Mouse (Mus musculus) hindbrain, embryonic 14.5 days (tissue): ENCODE results near the gene Cep112. TPM values are rescaled to one million over a fixed set of nuclear protein-coding genes. Genes with fewer than 3 reads are reported as not detected.

Source experiments
- ATAC-seq: fragments of 200-750 bp; cut with Nextera tagmentation; 2 replicates; pipeline ENCODE4 v1.8.0; 2017; ENCODE audit warnings: moderate number of reproducible peaks, mild to moderate bottlenecking, moderate TSS enrichment, moderate library complexity; ENCODE audit not compliant: low FRiP score
- DNase-seq: peaks from one replicate; pipeline ENCODE4 v3.0.0-alpha.2; 2015; ENCODE audit warnings: low spot score
- H3K27ac ChIP-seq: fragments of 300-500 bp; sonication (generic); 2 replicates; pipeline ENCODE4 v1.5.1; 2014; ENCODE audit warnings: mild to moderate bottlenecking, moderate library complexity
- H3K27me3 ChIP-seq: fragments of 300-500 bp; sonication (generic); 2 replicates; pipeline ENCODE4 v1.6.1; 2014; ENCODE audit warnings: mild to moderate bottlenecking, low read length, mixed read lengths; ENCODE audit not compliant: control insufficient read depth, insufficient read depth
- H3K36me3 ChIP-seq: fragments of 300-500 bp; sonication (generic); replicated peaks from 2 replicates; pipeline ENCODE4 v1.6.1; 2014; ENCODE audit not compliant: control insufficient read depth, insufficient read depth
- H3K4me1 ChIP-seq: fragments of 300-500 bp; sonication (generic); replicated peaks from 2 replicates; pipeline ENCODE4 v1.6.1; 2014; ENCODE audit warnings: antibody characterized with exemption, low read length, mixed read lengths; ENCODE audit not compliant: control insufficient read depth, insufficient read depth
- H3K4me2 ChIP-seq: fragments of 300-500 bp; sonication (generic); replicated peaks from 2 replicates; pipeline ENCODE4 v1.6.1; 2014; ENCODE audit warnings: mild to moderate bottlenecking, moderate library complexity
- H3K4me3 ChIP-seq: fragments of 300-500 bp; sonication (generic); replicated peaks from 2 replicates; pipeline ENCODE4 v1.5.1; 2014; ENCODE audit warnings: mild to moderate bottlenecking, low read length
- H3K9ac ChIP-seq: fragments of 300-500 bp; sonication (generic); 2 replicates; pipeline ENCODE4 v1.6.1; 2014
- H3K9me3 ChIP-seq: fragments of 300-500 bp; sonication (generic); 2 replicates; pipeline ENCODE4 v1.6.1; 2016; ENCODE audit warnings: low read length; ENCODE audit not compliant: control insufficient read depth
- WGBS: fragments of 180-500 bp; shearing (Covaris S2); extraction: QIAGEN DNeasy Blood & Tissue Kit; methylation state at CpG from one replicate; pipeline ENCODE4 v1.1.7; 2014; 5-methylcytosine and 5-hydroxymethylcytosine counted together
- polyA plus RNA-seq: library from polyadenylated mRNA; unstranded; fragments of >200 nt; fragmentation: Nextera tagmentation; extraction: Ambion mirVana; gene quantifications from 2 replicates; pipeline ENCODE4 v1.2.1, GENCODE M21; 2014

Cep112 gene
- polyA plus RNA-seq, 1 experiment from 2014 or later = 9.6 TPM

- Histone ChIP-seq H3K36me3 (no peaks in the 10 kb centered on the region), H3K4me1 (no peaks in the 10 kb centered on the region; the same call in 1 of the 2 replicates), H3K27ac (no peak overlapping the region), H3K9ac (no peak overlapping the region), H3K9me3 (no peaks in the 10 kb centered on the region), H3K4me3 (no peak overlapping the region), H3K27me3 (no peaks in the 10 kb centered on the region), H3K4me2 (no peak overlapping the region)
- no peak for DNase-seq
- 64% methylated on average over 15 of the region's 15 CpGs for WGBS
- ATAC-seq = no peak
Measured at GRCm38 (mm10) chr11:108780271-108781250, 355.6 kb downstream of the Cep112 start.

DNA sequence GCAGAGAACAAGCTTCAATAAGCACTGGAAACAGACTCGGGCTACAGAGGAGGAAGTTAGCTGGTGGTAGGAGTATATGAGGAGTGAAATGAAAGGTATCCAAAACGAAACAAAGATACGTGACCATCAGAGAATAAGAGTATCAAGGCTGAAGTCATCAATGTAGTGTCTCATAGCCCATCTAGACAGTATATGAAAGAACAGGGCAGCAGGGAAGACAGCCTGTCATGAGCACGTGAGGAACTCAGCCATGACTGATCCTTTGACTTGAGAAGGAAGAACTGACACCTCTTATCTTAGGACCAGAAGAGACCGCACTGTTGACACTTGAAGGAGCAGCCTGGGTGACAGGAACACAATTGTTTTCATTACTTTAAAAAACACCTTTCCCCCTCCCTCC lies 373.4 kb downstream of the Cep112 start:
- no peaks in the 10 kb centered on the region for H3K27me3 ChIP-seq

DNA sequence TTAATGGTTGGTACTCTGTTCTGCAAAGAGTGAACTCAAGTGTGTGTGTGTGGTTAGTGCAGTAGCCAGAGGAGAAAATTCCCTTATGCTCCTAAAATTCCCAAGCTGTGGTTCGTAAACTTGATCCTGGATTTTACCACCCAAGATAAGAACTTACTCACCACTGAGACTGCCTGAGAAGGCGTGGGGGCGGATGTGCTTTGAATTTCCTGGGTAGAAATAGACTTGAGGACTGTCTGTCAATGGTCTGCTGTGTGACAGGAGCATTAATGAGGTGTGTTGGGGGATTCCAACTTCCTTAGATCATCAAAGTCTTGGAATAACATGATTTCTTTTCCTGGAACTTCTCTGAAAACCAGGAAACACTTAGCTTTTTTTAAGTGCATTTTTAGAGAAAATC lies 374.7 kb downstream of the Cep112 start:
- DNase-seq = no peak
- Histone ChIP-seq H3K27ac (no peak overlapping the region), H3K27me3 (no peaks in the 10 kb centered on the region)

More for the DNA sequence above, 373.4 kb downstream of the Cep112 start:
- no peak overlapping the region for H3K27ac ChIP-seq
- no peaks in the 10 kb centered on the region for H3K36me3 ChIP-seq
- no peaks in the 10 kb centered on the region for H3K9me3 ChIP-seq
- WGBS = 80% methylated on average over 5 of the region's 5 CpGs
- no peaks in the 10 kb centered on the region for H3K4me1 ChIP-seq
- no peak overlapping the region for H3K9ac ChIP-seq
- H3K4me2 ChIP-seq = no peak overlapping the region
- ATAC-seq (no peak), DNase-seq (no peak)
- no peak overlapping the region for H3K4me3 ChIP-seq

GRCm38 (mm10) chr11:108804030-108804429 lies 379.0 kb downstream of the Cep112 start:
- H3K4me1 ChIP-seq = no peaks in the 10 kb centered on the region
- H3K9me3 ChIP-seq = no peaks in the 10 kb centered on the region
- ATAC-seq (no peak), DNase-seq (no peak)
- 50% methylated on average over 3 of the region's 3 CpGs for WGBS
- H3K36me3 ChIP-seq = no peaks in the 10 kb centered on the region
- no peak overlapping the region for H3K9ac ChIP-seq
- H3K27me3 ChIP-seq = no peaks in the 10 kb centered on the region
- no peak overlapping the region for H3K4me2 ChIP-seq
- H3K4me3 ChIP-seq = no peak overlapping the region
- H3K27ac ChIP-seq = no peak overlapping the region

More for the DNA sequence above, 374.7 kb downstream of the Cep112 start:
- no peak overlapping the region for H3K9ac ChIP-seq
- H3K4me2 ChIP-seq = no peak overlapping the region
- H3K4me1 ChIP-seq = no peaks in the 10 kb centered on the region
- no peak for ATAC-seq
- H3K9me3 ChIP-seq = no peaks in the 10 kb centered on the region
- H3K4me3 ChIP-seq = no peak overlapping the region
- no peaks in the 10 kb centered on the region for H3K36me3 ChIP-seq
- 82% methylated on average over 3 of the region's 3 CpGs for WGBS

GRCm38 (mm10) chr11:108805947-108806346 lies 381.0 kb downstream of the Cep112 start:
- Histone ChIP-seq H3K27ac (no peak overlapping the region), H3K27me3 (no peaks in the 10 kb centered on the region), H3K36me3 (no peaks in the 10 kb centered on the region), H3K9ac (no peak overlapping the region), H3K4me2 (no peak overlapping the region), H3K4me1 (no peaks in the 10 kb centered on the region), H3K9me3 (no peaks in the 10 kb centered on the region), H3K4me3 (no peak overlapping the region)
- WGBS = 94% methylated on average over 3 of the region's 3 CpGs
- ATAC-seq (no peak), DNase-seq (no peak)

GRCm38 (mm10) chr11:108809626-108810025 lies 384.6 kb downstream of the Cep112 start:
- no peaks in the 10 kb centered on the region for H3K36me3 ChIP-seq
- ATAC-seq (no peak), DNase-seq (no peak)
- 96% methylated on average over 3 of the region's 3 CpGs for whole genome bisulfite sequencing
- no peaks in the 10 kb centered on the region for H3K27me3 ChIP-seq
- H3K9me3 ChIP-seq = no peaks in the 10 kb centered on the region
- H3K9ac ChIP-seq = no peak overlapping the region
- H3K4me3 ChIP-seq = no peak overlapping the region
- H3K4me1 ChIP-seq = no peaks in the 10 kb centered on the region
- H3K27ac ChIP-seq = no peak overlapping the region
- no peak overlapping the region for H3K4me2 ChIP-seq

- DNase-seq = no peak
- 57% methylated on average over 4 of the region's 4 CpGs for WGBS
- H3K9me3 ChIP-seq = peaks cover 6% of the 10 kb centered on the region
- H3K36me3 ChIP-seq = no peaks in the 10 kb centered on the region
- H3K9ac ChIP-seq = no peak overlapping the region
- H3K4me3 ChIP-seq = no peak overlapping the region
- H3K27ac ChIP-seq = no peak overlapping the region
- H3K4me2 ChIP-seq = no peak overlapping the region
- no peaks in the 10 kb centered on the region for H3K4me1 ChIP-seq
- H3K27me3 ChIP-seq = no peaks in the 10 kb centered on the region
- ATAC-seq = no peak
Measured at GRCm38 (mm10) chr11:108821771-108822170, 396.8 kb downstream of the Cep112 start.

GRCm38 (mm10) chr11:108822257-108822656 lies 397.3 kb downstream of the Cep112 start:
- ATAC-seq = no peak
- Histone ChIP-seq H3K9me3 (peaks cover 6% of the 10 kb centered on the region), H3K27me3 (no peaks in the 10 kb centered on the region), H3K4me1 (no peaks in the 10 kb centered on the region), H3K27ac (no peak overlapping the region), H3K4me3 (no peak overlapping the region), H3K4me2 (no peak overlapping the region), H3K36me3 (no peaks in the 10 kb centered on the region), H3K9ac (no peak overlapping the region)
- WGBS = 68% methylated on average over 7 of the region's 7 CpGs
- no peak for DNase-seq

- no peak overlapping the region for H3K4me2 ChIP-seq
- no peaks in the 10 kb centered on the region for H3K36me3 ChIP-seq
- no peak overlapping the region for H3K27ac ChIP-seq
- H3K4me3 ChIP-seq = no peak overlapping the region
- no peak for DNase-seq
- no peak for ATAC-seq
- no peaks in the 10 kb centered on the region for H3K27me3 ChIP-seq
- no peak overlapping the region for H3K9ac ChIP-seq
- no peaks in the 10 kb centered on the region for H3K4me1 ChIP-seq
- peaks cover 6% of the 10 kb centered on the region for H3K9me3 ChIP-seq
Measured at GRCm38 (mm10) chr11:108827321-108827720, 402.3 kb downstream of the Cep112 start.
